Mouse (Mus musculus) adipocyte (in vitro differentiated cells): ENCODE results near the gene Akap8l.

Source experiments
- DNase-seq: peaks from one replicate; pipeline ENCODE4 v3.0.0-alpha.2; 2016; ENCODE audit warnings: low spot score

Akap8l gene

GRCm38 (mm10) chr17:32317032-32317431, 33.4 kb downstream of the Akap8l start:
- DNase-seq: no peak

- DNase-seq: no peak
Observed at GRCm38 (mm10) chr17:32315560-32315959, 34.8 kb downstream of the Akap8l start.

- DNase-seq: no peak
Observed at GRCm38 (mm10) chr17:32313892-32314291, 36.5 kb downstream of the Akap8l start.

- DNase-seq: no peak
Observed at GRCm38 (mm10) chr17:32312801-32313200, 37.6 kb downstream of the Akap8l start.

GRCm38 (mm10) chr17:32307963-32308362, 42.4 kb downstream of the Akap8l start:
- DNase-seq: no peak

- DNase-seq: no peak
Observed at GRCm38 (mm10) chr17:32298125-32298524, 52.3 kb downstream of the Akap8l start.

GRCm38 (mm10) chr17:32295901-32296300, 54.5 kb downstream of the Akap8l start:
- no peak for DNase-seq

GRCm38 (mm10) chr17:32295160-32295559, 55.2 kb downstream of the Akap8l start:
- no peak for DNase-seq

GRCm38 (mm10) chr17:32285138-32285670, 65.2 kb downstream of the Akap8l start:
- DNase-seq: peak; percentile 30

- DNase-seq: peak; percentile 87
Observed at GRCm38 (mm10) chr17:32284262-32285137, 65.9 kb downstream of the Akap8l start, which contains the start of gene Brd4. TSS of gene Brd4 (minus strand) at chr17:32284722.

GRCm38 (mm10) chr17:32283771-32284221, 66.6 kb downstream of the Akap8l start:
- peak; percentile 62 for DNase-seq

GRCm38 (mm10) chr17:32283341-32283740, 67.1 kb downstream of the Akap8l start:
- DNase-seq: peak; percentile 77

- peak; percentile 55 for DNase-seq
Observed at GRCm38 (mm10) chr17:32281611-32282310, 68.6 kb downstream of the Akap8l start.

GRCm38 (mm10) chr17:32281126-32281525, 69.3 kb downstream of the Akap8l start:
- DNase-seq: no peak

- no peak for DNase-seq
Observed at GRCm38 (mm10) chr17:32280575-32280974, 69.8 kb downstream of the Akap8l start.

GRCm38 (mm10) chr17:32277201-32277600, 73.2 kb downstream of the Akap8l start:
- no peak for DNase-seq

GRCm38 (mm10) chr17:32275568-32275967, 74.8 kb downstream of the Akap8l start:
- no peak for DNase-seq
